Mouse (Mus musculus): ENCODE measurements around the gene Ano6. TPM values are rescaled to one million over a fixed set of nuclear protein-coding genes. Genes with fewer than 3 reads are reported as not detected.

Gene Ano6
- polyA plus RNA-seq, 1 experiment from 2014 or later: 52.2 TPM

DNA sequence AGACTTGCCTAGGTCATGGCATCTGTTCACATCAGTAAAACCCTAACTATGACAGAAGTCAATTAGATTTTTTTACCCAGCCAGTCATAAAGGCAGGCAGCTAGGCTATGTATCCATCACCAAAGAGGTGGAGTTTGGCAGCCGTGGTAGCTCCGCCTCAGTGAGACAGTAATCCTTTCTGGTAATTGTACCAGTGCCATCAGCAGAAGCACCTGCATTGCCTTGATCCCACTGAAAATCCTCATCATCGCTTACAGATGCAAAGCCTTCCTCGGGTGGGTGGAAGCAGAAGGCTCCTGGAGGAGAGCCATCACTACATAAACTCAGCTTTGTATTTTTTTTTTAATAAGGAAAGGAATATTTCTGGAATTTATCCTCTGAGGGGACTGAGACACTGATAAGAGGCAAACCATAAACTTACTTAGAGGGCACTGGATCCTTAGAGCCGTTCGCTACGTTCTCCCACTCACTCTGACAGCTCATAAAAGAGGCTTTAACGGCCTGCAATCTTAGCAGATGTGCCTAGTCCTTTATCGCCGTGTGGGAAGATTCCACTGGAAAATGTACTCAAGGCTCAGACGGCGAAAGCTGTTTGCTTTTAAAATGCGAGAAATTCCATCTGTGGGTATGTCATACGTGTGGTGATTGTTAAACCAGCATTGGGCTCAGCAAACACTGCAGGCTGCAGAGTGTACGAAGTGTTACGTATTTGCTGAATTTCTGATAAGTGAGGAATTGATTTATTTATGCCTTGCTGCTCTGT is 140.6 kb downstream of the Ano6 start:
- ATAC-seq (ENCODE audit: insufficient number of reproducible peaks, insufficient read depth, low FRiP score, low TSS enrichment): no peak
- peaks cover 30% of the 10 kb centered on the region for H3K36me3 ChIP-seq
- no peaks in the 10 kb centered on the region for H3K4me1 ChIP-seq
- no peak overlapping the region for H3K27ac ChIP-seq
- H3K27me3 ChIP-seq: no peaks in the 10 kb centered on the region
- H3K4me3 ChIP-seq: no peak overlapping the region
- no peaks in the 10 kb centered on the region for H3K9me3 ChIP-seq
- H3K4me2 ChIP-seq (replicated peaks): no peak overlapping the region
- WGBS: 79% methylated on average over 16 of the region's 16 CpGs
- H3K9ac ChIP-seq: no peak overlapping the region

DNA sequence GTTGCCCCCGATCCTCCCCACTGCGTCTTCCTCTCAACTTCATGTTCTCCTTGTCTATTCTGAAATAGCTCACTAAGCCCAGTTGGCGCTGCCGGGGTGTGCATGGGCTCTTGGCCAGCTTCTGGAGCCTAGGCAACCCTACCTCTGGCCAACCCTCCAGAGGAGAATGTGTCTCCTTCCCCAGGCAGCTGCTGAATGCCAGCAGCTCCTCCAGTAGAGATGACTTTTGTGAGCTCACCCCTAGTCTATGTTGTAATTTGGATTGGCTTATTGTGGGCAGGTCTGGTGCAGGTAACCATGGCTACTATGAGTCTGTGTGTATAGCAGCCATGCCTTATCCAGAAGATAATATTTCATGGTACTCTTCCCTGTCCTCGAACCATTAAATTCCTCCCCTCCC is 141.7 kb downstream of the Ano6 start:
- H3K9me3 ChIP-seq: no peaks in the 10 kb centered on the region
- no peak overlapping the region for H3K4me2 ChIP-seq (replicated peaks)
- H3K4me3 ChIP-seq: no peak overlapping the region
- WGBS: 91% methylated on average over 5 of the region's 5 CpGs
- no peaks in the 10 kb centered on the region for H3K4me1 ChIP-seq
- no peaks in the 10 kb centered on the region for H3K27me3 ChIP-seq
- ATAC-seq (ENCODE audit: insufficient number of reproducible peaks, insufficient read depth, low FRiP score, low TSS enrichment): no peak
- H3K27ac ChIP-seq: no peak overlapping the region
- H3K36me3 ChIP-seq: peaks cover 30% of the 10 kb centered on the region
- H3K9ac ChIP-seq: no peak overlapping the region

DNA sequence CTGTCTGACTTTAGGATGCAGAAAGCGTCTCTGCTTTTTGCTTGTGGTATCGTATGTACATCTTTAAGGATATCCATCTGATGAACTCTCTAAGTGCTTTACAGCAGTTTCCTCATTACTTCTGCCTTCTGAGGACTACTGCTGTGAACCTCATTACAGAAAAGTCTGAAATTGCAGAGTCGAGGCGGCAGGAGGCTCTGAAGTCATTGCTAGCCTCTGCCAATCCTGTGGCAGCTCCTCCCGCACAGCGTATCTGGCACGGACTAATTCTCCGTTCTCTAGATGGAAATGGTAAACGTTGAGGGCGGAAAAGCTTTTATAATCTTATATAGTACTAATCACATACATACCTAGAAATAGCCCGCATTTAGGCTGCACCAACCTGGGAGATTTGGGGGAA is 144.5 kb downstream of the Ano6 start:
- no peak for ATAC-seq (ENCODE audit: insufficient number of reproducible peaks, insufficient read depth, low FRiP score, low TSS enrichment)
- Histone ChIP-seq H3K4me3 (no peak overlapping the region), H3K9ac (no peak overlapping the region), H3K27ac (no peak overlapping the region), H3K4me2 (replicated peaks) (no peak overlapping the region), H3K36me3 (peaks cover 36% of the 10 kb centered on the region), H3K27me3 (no peaks in the 10 kb centered on the region), H3K9me3 (peaks cover 8% of the 10 kb centered on the region; the same call in 1 of the 2 replicates), H3K4me1 (no peaks in the 10 kb centered on the region)
- 80% methylated on average over 11 of the region's 11 CpGs for WGBS

DNA sequence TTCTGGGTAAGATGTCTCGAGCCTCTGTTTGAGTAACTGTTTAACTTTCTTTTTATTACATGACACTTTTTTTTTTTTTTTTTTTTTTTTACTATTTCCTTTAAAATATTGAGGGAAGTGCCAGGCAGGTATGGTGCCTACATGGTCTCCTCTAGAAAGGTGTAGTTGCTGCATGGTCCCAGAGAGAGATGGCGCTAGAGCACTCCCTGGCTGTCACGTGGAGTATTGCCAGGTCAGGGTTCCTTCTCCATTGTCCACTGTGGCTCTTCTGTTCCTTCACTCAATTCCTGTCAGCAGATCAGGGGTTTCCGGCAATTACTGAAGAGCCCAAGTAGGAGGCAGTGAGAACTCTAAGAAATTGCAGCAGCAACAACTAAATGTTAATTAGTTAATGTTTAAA is 152.8 kb downstream of the Ano6 start:
- H3K27me3 ChIP-seq: no peaks in the 10 kb centered on the region
- no peak overlapping the region for H3K4me3 ChIP-seq
- peaks cover 9% of the 10 kb centered on the region; the same call in 1 of the 2 replicates for H3K4me1 ChIP-seq
- no peak overlapping the region for H3K27ac ChIP-seq
- H3K36me3 ChIP-seq: peaks cover 41% of the 10 kb centered on the region
- H3K4me2 ChIP-seq (replicated peaks): no peak overlapping the region
- 61% methylated on average over 4 of the region's 4 CpGs for WGBS
- H3K9me3 ChIP-seq: peaks cover 8% of the 10 kb centered on the region; the same call in 1 of the 2 replicates
- no peak for ATAC-seq (ENCODE audit: insufficient number of reproducible peaks, insufficient read depth, low FRiP score, low TSS enrichment)
- no peak overlapping the region for H3K9ac ChIP-seq

DNA sequence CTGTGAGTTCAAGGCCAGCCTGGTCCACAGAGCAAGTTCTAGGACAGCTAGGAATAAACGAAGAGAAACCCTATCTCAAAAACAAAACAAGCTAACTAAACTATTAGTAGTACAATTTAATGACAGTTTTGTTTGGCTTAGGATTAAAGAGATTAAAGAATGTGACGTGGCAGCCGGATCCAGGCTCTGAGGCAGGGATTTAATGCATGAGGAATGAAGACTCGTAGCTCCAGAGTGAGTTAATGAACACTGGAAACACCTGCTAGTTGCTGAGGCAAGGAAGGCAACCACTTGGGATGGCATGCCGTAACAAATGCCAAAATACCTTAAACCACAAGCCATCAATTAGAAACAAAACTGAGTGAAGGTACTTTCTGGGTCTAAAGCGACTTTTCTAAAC is 153.7 kb downstream of the Ano6 start:
- Histone ChIP-seq H3K27ac (no peak overlapping the region), H3K4me3 (no peak overlapping the region), H3K4me2 (replicated peaks) (no peak overlapping the region), H3K4me1 (peaks cover 9% of the 10 kb centered on the region; the same call in 1 of the 2 replicates), H3K9ac (no peak overlapping the region), H3K27me3 (no peaks in the 10 kb centered on the region), H3K36me3 (peaks cover 38% of the 10 kb centered on the region), H3K9me3 (peaks cover 3% of the 10 kb centered on the region; the same call in 1 of the 2 replicates)
- 77% methylated on average over 6 of the region's 6 CpGs for WGBS
- ATAC-seq (ENCODE audit: insufficient number of reproducible peaks, insufficient read depth, low FRiP score, low TSS enrichment): no peak

DNA sequence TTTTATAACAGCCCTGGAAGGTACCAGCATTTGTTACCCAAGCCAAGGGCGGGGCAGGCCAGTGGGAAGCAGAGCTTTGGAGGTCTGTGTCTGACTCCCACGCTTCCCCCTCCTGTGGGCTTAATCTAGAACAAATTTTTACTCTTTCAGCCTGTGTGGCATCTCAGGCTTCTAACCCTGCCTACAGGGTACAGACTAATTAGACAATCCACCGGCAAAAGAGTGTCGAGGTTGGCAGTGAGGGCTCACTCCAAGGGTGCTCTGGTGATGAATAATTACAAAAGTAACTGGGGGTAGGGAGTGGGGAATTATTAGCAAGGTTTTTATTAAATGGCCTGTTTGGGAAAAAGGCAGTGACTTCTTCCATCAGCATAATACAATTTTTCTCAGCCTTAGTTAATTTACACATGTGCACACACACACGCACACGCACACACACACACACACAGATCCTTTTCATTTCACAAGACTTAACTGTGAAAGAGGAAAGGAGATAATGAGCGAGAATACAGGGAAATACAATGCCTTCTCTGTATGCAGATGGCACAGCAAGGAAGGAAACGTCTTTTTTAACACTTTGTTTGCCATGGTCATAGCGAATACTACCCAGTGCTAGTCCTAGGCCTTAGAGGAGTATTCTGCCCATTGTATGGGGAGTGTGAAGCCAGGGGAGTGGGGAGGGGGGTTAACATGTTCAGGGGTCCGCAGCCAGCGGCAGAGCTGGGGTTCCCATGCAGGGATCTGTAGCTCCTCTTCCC is 155.5 kb downstream of the Ano6 start:
- Histone ChIP-seq H3K27ac (no peak overlapping the region), H3K9ac (no peak overlapping the region), H3K27me3 (no peaks in the 10 kb centered on the region), H3K4me1 (peaks cover 9% of the 10 kb centered on the region; the same call in 1 of the 2 replicates), H3K4me3 (no peak overlapping the region), H3K4me2 (replicated peaks) (no peak overlapping the region), H3K36me3 (peaks cover 41% of the 10 kb centered on the region), H3K9me3 (no peaks in the 10 kb centered on the region)
- WGBS: 46% methylated on average over 11 of the region's 11 CpGs
- no peak for ATAC-seq (ENCODE audit: insufficient number of reproducible peaks, insufficient read depth, low FRiP score, low TSS enrichment)

DNA sequence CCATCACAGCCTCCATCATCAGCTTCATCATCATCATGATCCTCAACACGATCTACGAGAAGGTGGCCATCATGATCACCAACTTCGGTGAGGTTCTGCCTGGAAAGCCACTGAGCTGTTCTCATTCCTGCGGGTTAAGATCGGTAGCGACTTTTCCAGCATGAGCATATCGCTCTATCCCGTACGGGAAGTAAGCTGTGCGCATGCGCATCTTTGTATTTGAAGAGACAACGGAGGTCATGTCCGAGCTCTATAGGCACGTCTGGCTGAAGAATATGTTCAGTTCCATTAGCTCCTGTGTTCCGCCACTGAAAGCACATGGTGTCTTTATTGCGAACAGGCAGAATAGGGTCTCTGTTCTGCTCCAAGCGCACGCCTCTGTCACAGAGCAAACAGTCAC is 157.8 kb downstream of the Ano6 start:
- Histone ChIP-seq H3K4me3 (no peak overlapping the region), H3K4me2 (replicated peaks) (no peak overlapping the region), H3K4me1 (peaks cover 12% of the 10 kb centered on the region; the same call in 1 of the 2 replicates), H3K27ac (no peak overlapping the region), H3K9me3 (no peaks in the 10 kb centered on the region), H3K9ac (no peak overlapping the region), H3K27me3 (no peaks in the 10 kb centered on the region), H3K36me3 (peaks cover 38% of the 10 kb centered on the region)
- WGBS: 95% methylated on average over 18 of the region's 18 CpGs
- ATAC-seq (ENCODE audit: insufficient number of reproducible peaks, insufficient read depth, low FRiP score, low TSS enrichment): no peak

DNA sequence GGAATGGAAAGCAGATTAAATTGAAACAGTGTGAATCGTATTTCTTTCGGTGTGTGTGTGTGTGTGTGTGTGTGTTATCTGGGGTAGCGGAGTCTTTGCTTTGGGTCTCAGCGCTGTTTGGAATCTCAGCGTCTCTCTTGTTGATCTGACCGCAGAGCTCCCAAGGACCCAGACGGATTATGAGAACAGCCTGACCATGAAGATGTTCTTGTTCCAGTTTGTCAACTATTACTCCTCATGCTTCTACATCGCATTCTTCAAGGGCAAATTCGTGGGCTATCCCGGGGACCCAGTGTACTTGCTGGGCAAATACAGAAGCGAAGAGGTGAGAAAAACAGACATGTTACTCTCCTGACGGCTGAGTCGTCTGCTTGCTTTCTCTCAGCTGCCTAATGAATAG is 158.7 kb downstream of the Ano6 start:
- Histone ChIP-seq H3K27me3 (no peaks in the 10 kb centered on the region), H3K4me2 (replicated peaks) (no peak overlapping the region), H3K27ac (no peak overlapping the region), H3K36me3 (peaks cover 38% of the 10 kb centered on the region), H3K9ac (no peak overlapping the region), H3K9me3 (no peaks in the 10 kb centered on the region), H3K4me1 (peaks cover 12% of the 10 kb centered on the region; the same call in 1 of the 2 replicates), H3K4me3 (no peak overlapping the region)
- 91% methylated on average over 13 of the region's 13 CpGs for WGBS
- ATAC-seq (ENCODE audit: insufficient number of reproducible peaks, insufficient read depth, low FRiP score, low TSS enrichment): no peak

DNA sequence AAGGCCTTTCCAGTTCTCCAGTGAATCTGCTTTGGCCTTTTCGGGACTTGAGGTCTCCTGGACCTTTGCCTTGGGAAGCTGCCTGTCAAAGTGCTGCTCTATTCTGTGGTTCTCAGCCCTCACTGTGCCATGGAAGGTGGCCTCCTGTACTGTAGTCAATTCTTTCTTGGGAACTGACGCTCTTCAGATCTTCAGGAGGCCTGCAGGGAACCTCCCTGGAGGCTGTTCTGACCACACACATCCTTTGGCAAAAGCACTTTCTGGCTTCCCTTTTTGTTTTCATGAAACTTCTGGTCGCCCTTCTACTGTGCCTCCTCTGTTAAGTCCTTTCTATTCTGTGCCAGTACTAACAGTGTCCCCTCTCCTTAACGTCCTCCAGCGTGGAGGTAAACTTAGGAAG is 160.9 kb downstream of the Ano6 start:
- H3K9ac ChIP-seq: no peak overlapping the region
- H3K27ac ChIP-seq: 0 out of 2 replicates have a peak overlapping the region, but pooled peaks have one; percentile 3
- no peaks in the 10 kb centered on the region for H3K9me3 ChIP-seq
- 52% methylated on average over 5 of the region's 5 CpGs for WGBS
- ATAC-seq (ENCODE audit: insufficient number of reproducible peaks, insufficient read depth, low FRiP score, low TSS enrichment): no peak
- no peaks in the 10 kb centered on the region for H3K27me3 ChIP-seq
- peaks cover 36% of the 10 kb centered on the region for H3K36me3 ChIP-seq
- peaks cover 3% of the 10 kb centered on the region; the same call in 1 of the 2 replicates for H3K4me1 ChIP-seq
- no peak overlapping the region for H3K4me3 ChIP-seq
- no peak overlapping the region for H3K4me2 ChIP-seq (replicated peaks)

DNA sequence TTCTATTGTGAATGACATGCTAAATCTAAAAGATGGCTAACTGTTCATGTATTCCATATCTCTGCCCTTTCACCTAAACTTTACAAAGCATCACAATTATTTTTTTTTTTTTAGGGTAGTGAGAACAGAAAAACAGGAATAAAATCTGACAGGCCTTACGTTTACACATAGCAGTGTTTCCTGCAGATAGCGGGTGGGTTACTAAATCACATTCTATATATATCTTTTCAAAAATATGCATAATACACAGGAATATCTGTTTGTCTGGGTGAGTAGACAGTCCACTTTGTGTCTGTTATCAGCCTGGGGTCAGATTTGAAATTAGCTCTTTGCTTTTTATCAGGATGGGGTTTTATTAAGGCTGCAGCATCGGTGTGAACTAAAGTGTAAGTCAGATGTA is 166.0 kb downstream of the Ano6 start:
- Histone ChIP-seq H3K9ac (no peak overlapping the region), H3K36me3 (peaks cover 21% of the 10 kb centered on the region), H3K27ac (no peak overlapping the region), H3K9me3 (no peaks in the 10 kb centered on the region), H3K27me3 (no peaks in the 10 kb centered on the region), H3K4me1 (peaks cover 3% of the 10 kb centered on the region; the same call in 1 of the 2 replicates), H3K4me3 (no peak overlapping the region), H3K4me2 (replicated peaks) (no peak overlapping the region)
- ATAC-seq (ENCODE audit: insufficient number of reproducible peaks, insufficient read depth, low FRiP score, low TSS enrichment): no peak
- 91% methylated on average over 3 of the region's 3 CpGs for WGBS

DNA sequence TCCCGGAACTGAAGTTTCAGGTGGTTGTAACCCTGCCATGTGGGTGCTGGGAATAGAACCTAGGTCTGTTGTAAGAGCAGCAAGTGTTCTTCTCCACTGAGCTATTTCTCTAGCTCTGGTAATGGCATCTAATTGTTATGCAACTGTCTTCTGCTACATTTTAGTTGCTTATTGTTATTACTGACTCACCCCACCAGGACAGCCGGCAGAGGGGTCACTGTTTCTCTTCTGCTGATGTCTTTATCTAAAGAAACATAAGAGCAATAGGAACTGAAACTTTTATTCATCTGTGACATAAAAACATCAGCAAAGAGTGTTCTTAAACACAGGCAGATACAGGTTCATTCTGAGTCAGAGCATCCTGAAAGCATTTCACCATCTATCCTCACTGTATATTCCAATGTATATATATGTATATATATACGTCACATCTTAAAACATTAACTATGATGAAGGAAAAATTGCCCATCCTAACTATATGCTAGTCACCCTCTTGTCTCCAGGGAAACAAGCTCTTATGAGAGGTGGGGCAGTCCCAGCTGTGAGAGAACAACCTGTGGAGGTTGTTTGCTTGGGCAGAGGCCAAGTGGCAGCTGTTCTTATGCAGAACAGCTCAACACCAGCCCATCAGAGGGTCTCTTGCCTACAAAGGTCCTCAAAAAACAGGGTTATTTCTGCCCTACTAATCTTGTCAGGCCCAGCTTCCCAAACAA is 171.9 kb downstream of the Ano6 start:
- no peaks in the 10 kb centered on the region for H3K9me3 ChIP-seq

More for the DNA sequence above, 171.9 kb downstream of the Ano6 start:
- no peak overlapping the region for H3K9ac ChIP-seq
- peaks cover 4% of the 10 kb centered on the region; the same call in 1 of the 2 replicates for H3K4me1 ChIP-seq
- WGBS: 91% methylated on average over 3 of the region's 3 CpGs
- no peak overlapping the region for H3K27ac ChIP-seq
- ATAC-seq (ENCODE audit: insufficient number of reproducible peaks, insufficient read depth, low FRiP score, low TSS enrichment): no peak
- no peak overlapping the region for H3K4me3 ChIP-seq
- H3K36me3 ChIP-seq: peaks cover 16% of the 10 kb centered on the region; the same call in 1 of the 2 replicates
- no peaks in the 10 kb centered on the region for H3K27me3 ChIP-seq
- no peak overlapping the region for H3K4me2 ChIP-seq (replicated peaks)

Data from embryonic facial prominence, embryonic 12.5 days (tissue).